Mouse (Mus musculus): Measurements from ENCODE around the gene Ankrd33b.

The Ankrd33b gene

GRCm38 (mm10) chr15:31244696-31245445 lies 122.7 kb downstream of the Ankrd33b start:
- in situ Hi-C loops (cut with MboI, MseI): no loop called here

- in situ Hi-C loops (cut with MboI, MseI): no loop called here
These were observed 124.3 kb downstream of the Ankrd33b start for GRCm38 (mm10) chr15:31243260-31243659.

Measured in T-helper 1 cell (primary cell).